Mouse (Mus musculus) kidney, adult 2 months (tissue): ENCODE results near the gene Ppp1r3d.

ENCODE experiments used
- CTCF ChIP-seq: fragments of 200-500 bp; conservative IDR thresholded peaks from 2 replicates; pipeline ENCODE4 v1.5.1; 2011; ENCODE audit warnings: low read depth, mild to moderate bottlenecking, control low read depth, low read length, moderate library complexity, mixed read lengths; ENCODE audit not compliant: insufficient read depth, insufficient read length
- POLR2A ChIP-seq: fragments of 200-500 bp; IDR thresholded peaks from one replicate; pipeline ENCODE4 v1.6.1; 2011; ENCODE audit warnings: low read depth, low read length, control low read depth

DNA sequence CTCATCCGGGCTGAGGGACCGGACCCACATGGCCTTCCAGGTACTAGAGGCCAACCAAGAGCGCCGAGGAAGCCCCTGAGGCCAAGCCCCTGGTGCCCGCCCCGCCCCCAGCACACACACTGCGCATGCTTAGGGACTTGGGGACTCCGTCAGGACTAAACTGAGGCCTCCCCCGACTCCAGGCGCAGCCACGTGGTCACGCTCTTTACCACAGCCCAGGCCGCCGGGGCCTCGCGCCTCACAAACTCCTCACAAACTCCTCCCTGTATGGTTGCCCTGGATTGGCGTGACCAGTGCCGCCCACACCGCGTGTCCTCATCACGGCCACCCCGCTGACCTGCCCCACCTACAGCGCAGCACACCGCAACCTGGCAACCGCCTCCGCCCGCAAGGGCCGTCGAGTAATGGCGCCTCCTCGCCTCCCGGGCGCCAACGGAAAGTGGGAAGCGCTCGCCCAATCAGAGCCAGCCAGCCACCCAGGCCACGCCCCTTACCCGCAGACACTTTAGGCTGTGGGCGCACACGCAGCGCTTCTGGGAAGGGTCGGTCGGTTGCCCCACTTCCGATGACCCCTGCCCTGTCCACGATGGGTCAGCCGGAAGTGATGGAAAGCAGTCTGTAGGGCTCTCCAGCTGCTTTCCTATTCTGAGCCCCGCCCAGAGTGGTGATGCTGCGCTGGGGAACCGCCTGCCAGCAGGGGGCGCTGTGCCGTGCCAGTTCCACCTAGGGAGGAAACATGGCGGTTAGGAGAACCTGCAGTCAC lies 7.0 kb downstream of the Ppp1r3d start, which contains the start of gene Sycp2:
- TF ChIP-seq POLR2A (no peak), CTCF (no peak)
